9 mouse cellular contexts compared by ENCODE assay signal in the genomic region with DNA sequence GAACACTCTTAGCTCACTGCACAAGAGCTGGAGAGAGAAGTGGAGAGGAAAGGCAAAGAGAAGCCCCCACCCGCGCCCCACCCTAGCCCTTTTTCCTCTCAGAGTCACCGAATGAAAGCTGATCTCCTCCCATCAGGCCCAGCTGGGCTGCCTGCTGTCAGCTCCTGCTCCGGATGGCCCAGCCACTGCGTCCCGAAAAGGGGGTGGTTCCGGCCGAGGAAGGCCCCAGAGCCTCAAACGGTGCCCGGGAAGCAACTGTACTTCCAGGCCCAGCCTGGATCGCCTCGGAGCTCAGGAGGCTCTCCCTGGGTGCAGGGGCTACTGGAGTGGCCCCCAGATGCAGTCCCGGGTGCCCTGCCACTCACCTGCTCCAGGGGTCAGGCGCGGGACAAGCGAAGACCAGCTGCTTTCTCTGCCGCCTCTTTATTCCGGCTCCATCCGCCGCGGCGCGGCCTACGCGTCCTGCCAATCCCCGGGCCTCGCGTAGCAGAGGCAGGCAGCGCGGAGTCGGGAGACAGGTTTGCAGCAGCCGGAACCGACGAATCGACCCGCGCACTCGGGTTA. TPM values are rescaled to one million over a fixed set of nuclear protein-coding genes. Genes with fewer than 3 reads are reported as not detected.
DNase-seq lines count a peak whose midpoint lies in the region; ATAC-seq and TF ChIP-seq lines count a peak whose summit lies in the region.
"Had no signal": no experiment of that assay in that cellular context is flagged by ENCODE, and none has a peak within 500 bp of the region (broad histone marks: within the 10 kb centered on the region; RNA-seq: fewer than 3 reads in every experiment).

No protein-coding gene starts in this region.

- no peaks in the 10 kb centered on the region for H3K9me3 ChIP-seq in hindbrain, embryonic 12.5 days (replicated peaks)

- peak overlapping the region; percentile 98 for H3K27ac ChIP-seq in hindbrain, embryonic 12.5 days
- peak overlapping the region; percentile 32; the same call in 1 of the 2 replicates for H3K27ac ChIP-seq in olfactory bulb, adult 2 months (ENCODE audit: insufficient read depth, low read depth, low read length)

- peak; percentile 65 for DNase-seq in adrenal gland, postnatal 25 days
- no peak for DNase-seq in adrenal gland, adult 2 months
- DNase-seq in urinary bladder, postnatal 14 days (ENCODE audit: low spot score): peak; percentile 65
- DNase-seq in urinary bladder, adult 2 months (ENCODE audit: low spot score): no peak
- DNase-seq in lung, adult 2 months: no peak
- DNase-seq in left cerebral cortex, postnatal 14 days (ENCODE audit: low spot score in 2 of 2): no peak

- H3K4me1 ChIP-seq in hindbrain, embryonic 12.5 days: peaks cover 21% of the 10 kb centered on the region
- H3K4me1 ChIP-seq in lung, adult 2 months (ENCODE audit: control insufficient read depth, insufficient read depth, low read length): peaks cover 15% of the 10 kb centered on the region
- peaks cover 11% of the 10 kb centered on the region for H3K4me1 ChIP-seq in olfactory bulb, adult 2 months (ENCODE audit: control insufficient read depth, insufficient read depth, low read length)

- no peak for TF ChIP-seq CTCF in lung, adult 2 months (IDR thresholded peaks at IDR 0.05; ENCODE audit: insufficient read depth, low read length)
- no peak for TF ChIP-seq CTCF in olfactory bulb, adult 2 months (IDR thresholded peaks at IDR 0.05; ENCODE audit: insufficient read depth, low read depth, low read length)

- peak; percentile 30 for ATAC-seq in hindbrain, embryonic 12.5 days (ENCODE audit: low FRiP score)

- no peaks in the 10 kb centered on the region for H3K27me3 ChIP-seq in hindbrain, embryonic 12.5 days

- peak overlapping the region; percentile 93 for H3K4me3 ChIP-seq in hindbrain, embryonic 12.5 days
- peak overlapping the region; percentile 97 for H3K4me3 ChIP-seq in lung, adult 2 months (replicated peaks; ENCODE audit: extremely low read depth, low read depth, low read length)
- peak overlapping the region; percentile 85 for H3K4me3 ChIP-seq in olfactory bulb, adult 2 months (ENCODE audit: insufficient read depth, low read depth, low read length)

- peak overlapping the region; percentile 94 for H3K9ac ChIP-seq in hindbrain, embryonic 12.5 days

- peaks cover 38% of the 10 kb centered on the region for H3K36me3 ChIP-seq in hindbrain, embryonic 12.5 days

- WGBS in hindbrain, embryonic 12.5 days: 1% methylated on average over 38 of the region's 38 CpGs
- WGBS in lung, adult 2 months: under 1% methylated on average over 38 of the region's 38 CpGs
- WGBS in olfactory bulb, adult 2 months: 0% methylated on average over 38 of the region's 38 CpGs

- intact Hi-C loops in left cerebral cortex, postnatal 14 days (cut with DNase I): loop anchor here (1.0 kb wide), 1 partner anchor 77 kb away; no protein-coding TSS in a partner anchor

- no peak for TF ChIP-seq POLR2A in lung, adult 2 months (IDR thresholded peaks at IDR 0.05; ENCODE audit: borderline replicate concordance, extremely low read depth, low read depth, low read length)
- TF ChIP-seq POLR2A in olfactory bulb, adult 2 months (IDR thresholded peaks at IDR 0.05; ENCODE audit: insufficient read depth, low read depth, low read length): no peak

- peak overlapping the region; percentile 86 for H3K4me2 ChIP-seq in hindbrain, embryonic 12.5 days (replicated peaks)

RNA-seq across cellular contexts. Expression of a gene that starts 0.5 kb away (rescaled TPM):
- 11.3 and 13.6 TPM in 2 replicates for total RNA-seq in adrenal gland, postnatal 25 days (2021)
- total RNA-seq in adrenal gland, adult 2 months (2021): 10 to 100 TPM in 1 of 2 experiments, 1 to 10 TPM in 1; 9.6 to 10.5 TPM
- polyA plus RNA-seq in adrenal gland, adult 2 months (2012; rRNA removed): 12.3 and 13.0 TPM in 2 replicates
- 6.8 and 7.9 TPM in 2 replicates for polyA plus RNA-seq in urinary bladder, adult 2 months (2012; rRNA removed)
- polyA plus RNA-seq in hindbrain, embryonic 12.5 days (2016; fragmentation: Nextera tagmentation; extraction: Ambion mirVana): 20.4 and 21.7 TPM in 2 replicates
- polyA plus RNA-seq in lung, adult 2 months (2012; rRNA removed): 17.1 and 20.8 TPM in 2 replicates
- polyA plus RNA-seq in olfactory bulb, adult 2 months (2012; ENCODE audit: insufficient read depth, insufficient read length, low replicate concordance, missing spikeins): not detected in 2 replicates
- total RNA-seq in left cerebral cortex, postnatal 14 days (2021): 10 to 100 TPM; 16.1 to 16.3 TPM

RNA-seq across cellular contexts. Expression of a gene that starts 0.8 kb away (rescaled TPM):
- 22.4 and 23.0 TPM in 2 replicates for total RNA-seq in adrenal gland, postnatal 25 days (2021)
- total RNA-seq in adrenal gland, adult 2 months (2021): 10 to 100 TPM; 13.1 to 16.7 TPM
- polyA plus RNA-seq in adrenal gland, adult 2 months (2012; rRNA removed): 19.6 and 23.8 TPM in 2 replicates
- 34.5 and 43.1 TPM in 2 replicates for polyA plus RNA-seq in urinary bladder, adult 2 months (2012; rRNA removed)
- 38.0 and 38.5 TPM in 2 replicates for polyA plus RNA-seq in hindbrain, embryonic 12.5 days (2016; fragmentation: Nextera tagmentation; extraction: Ambion mirVana)
- 26.1 and 31.8 TPM in 2 replicates for polyA plus RNA-seq in lung, adult 2 months (2012; rRNA removed)
- not detected in 2 replicates for polyA plus RNA-seq in olfactory bulb, adult 2 months (2012; ENCODE audit: insufficient read depth, insufficient read length, low replicate concordance, missing spikeins)
- total RNA-seq in left cerebral cortex, postnatal 14 days (2021): 10 to 100 TPM; 14.4 to 19.3 TPM

RNA-seq across cellular contexts. Expression of a gene that starts 20.8 kb away (rescaled TPM):
- total RNA-seq in adrenal gland, postnatal 25 days (2021): 8.7 and 10.5 TPM in 2 replicates
- 1 to 10 TPM; 5.5 to 7.7 TPM for total RNA-seq in adrenal gland, adult 2 months (2021)
- 14.1 and 16.4 TPM in 2 replicates for polyA plus RNA-seq in adrenal gland, adult 2 months (2012; rRNA removed)
- polyA plus RNA-seq in urinary bladder, adult 2 months (2012; rRNA removed): 17.1 and 27.3 TPM in 2 replicates
- 31.8 and 33.2 TPM in 2 replicates for polyA plus RNA-seq in hindbrain, embryonic 12.5 days (2016; fragmentation: Nextera tagmentation; extraction: Ambion mirVana)
- 120 and 133 TPM in 2 replicates for polyA plus RNA-seq in lung, adult 2 months (2012; rRNA removed)
- polyA plus RNA-seq in olfactory bulb, adult 2 months (2012; ENCODE audit: insufficient read depth, insufficient read length, low replicate concordance, missing spikeins): not detected in 2 replicates
- 10 to 100 TPM; 23.7 to 27.4 TPM for total RNA-seq in left cerebral cortex, postnatal 14 days (2021)

RNA-seq across cellular contexts. Expression of a gene that starts 20.9 kb away (rescaled TPM):
- total RNA-seq in adrenal gland, postnatal 25 days (2021): 0.76 TPM in 1 of 2 replicates, not detected in the other
- total RNA-seq in adrenal gland, adult 2 months (2021): under 1 TPM; 0.59 to 0.95 TPM
- polyA plus RNA-seq in adrenal gland, adult 2 months (2012; rRNA removed): 0.28 and 0.45 TPM in 2 replicates
- polyA plus RNA-seq in urinary bladder, adult 2 months (2012; rRNA removed): 1.7 and 3.3 TPM in 2 replicates
- polyA plus RNA-seq in hindbrain, embryonic 12.5 days (2016; fragmentation: Nextera tagmentation; extraction: Ambion mirVana): not detected in 2 replicates
- polyA plus RNA-seq in lung, adult 2 months (2012; rRNA removed): 2.4 and 4.2 TPM in 2 replicates
- not detected in 2 replicates for polyA plus RNA-seq in olfactory bulb, adult 2 months (2012; ENCODE audit: insufficient read depth, insufficient read length, low replicate concordance, missing spikeins)
- under 1 TPM; 0.74 to 0.90 TPM for total RNA-seq in left cerebral cortex, postnatal 14 days (2021)
- total RNA-seq: layer of hippocampus, postnatal 25 days had no signal

RNA-seq across cellular contexts. Expression of a gene that starts 24.9 kb away (rescaled TPM):
- 0.52 and 1.6 TPM in 2 replicates for total RNA-seq in adrenal gland, postnatal 25 days (2021)
- 1 to 10 TPM in 1 of 2 experiments, under 1 TPM in 1; 0.55 to 1.1 TPM for total RNA-seq in adrenal gland, adult 2 months (2021)
- polyA plus RNA-seq in adrenal gland, adult 2 months (2012; rRNA removed): 0.57 and 0.71 TPM in 2 replicates
- 1.5 and 2.9 TPM in 2 replicates for polyA plus RNA-seq in urinary bladder, adult 2 months (2012; rRNA removed)
- 0.56 and 1.1 TPM in 2 replicates for polyA plus RNA-seq in hindbrain, embryonic 12.5 days (2016; fragmentation: Nextera tagmentation; extraction: Ambion mirVana)
- 1.9 and 2.4 TPM in 2 replicates for polyA plus RNA-seq in lung, adult 2 months (2012; rRNA removed)
- not detected in 2 replicates for polyA plus RNA-seq in olfactory bulb, adult 2 months (2012; ENCODE audit: insufficient read depth, insufficient read length, low replicate concordance, missing spikeins)
- 1 to 10 TPM in 1 of 2 experiments, under 1 TPM in 1; 0.97 to 1.3 TPM for total RNA-seq in left cerebral cortex, postnatal 14 days (2021)

Comparison
In these comparisons a context has a peak if more than half of its experiments do, and no peak if none do; other contexts are left out.
1. DNase-seq: peak in adrenal gland, postnatal 25 days (single experiment) and urinary bladder, postnatal 14 days (single experiment); none in adrenal gland, adult 2 months (single experiment), urinary bladder, adult 2 months (single experiment), lung, adult 2 months (single experiment) and left cerebral cortex, postnatal 14 days (0 of 2).
2. RNA of a gene that starts 20.8 kb away (polyA plus RNA-seq): 120 to 133 TPM in lung, adult 2 months, 31.8 to 33.2 TPM in hindbrain, embryonic 12.5 days, 17.1 to 27.3 TPM in urinary bladder, adult 2 months and 14.1 to 16.4 TPM in adrenal gland, adult 2 months; not detected in olfactory bulb, adult 2 months; every median in the first group is over 10 times any median in the second.
3. Peak in every context shown above with its lines, with median percentiles within 50 percentile points of each other: H3K4me3 ChIP-seq.